Mouse (Mus musculus) liver, adult (tissue): Measurements from ENCODE around the gene Ppp2r1b.

Source experiments
- GATA4 ChIP-seq: IDR thresholded peaks from 2 replicates; pipeline ENCODE4 v1.6.1; 2014; ENCODE audit warnings: mild to moderate bottlenecking, low read length; ENCODE audit not compliant: insufficient replicate concordance

Ppp2r1b gene

DNA sequence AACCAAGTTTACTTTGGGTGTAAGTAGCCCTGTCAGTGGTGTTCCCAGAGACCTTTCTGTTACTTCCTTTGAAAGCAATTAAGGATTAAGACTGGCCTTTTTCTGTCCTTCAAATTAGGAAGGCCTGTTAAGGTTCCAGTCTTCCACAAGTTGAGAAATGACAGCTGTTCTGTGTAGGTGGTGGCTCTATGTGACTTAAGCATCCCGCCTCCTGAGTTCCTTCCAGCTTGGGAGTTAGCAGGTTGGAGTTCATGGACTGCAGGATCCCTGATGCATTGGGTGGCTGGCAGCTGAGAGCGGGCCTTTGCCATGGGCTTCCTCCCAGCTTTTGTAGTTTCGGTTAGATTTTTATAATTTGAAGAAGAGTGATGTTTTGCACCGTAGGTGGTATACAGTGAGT, 30.4 kb downstream of the Ppp2r1b start:
- no peak for TF ChIP-seq GATA4

DNA sequence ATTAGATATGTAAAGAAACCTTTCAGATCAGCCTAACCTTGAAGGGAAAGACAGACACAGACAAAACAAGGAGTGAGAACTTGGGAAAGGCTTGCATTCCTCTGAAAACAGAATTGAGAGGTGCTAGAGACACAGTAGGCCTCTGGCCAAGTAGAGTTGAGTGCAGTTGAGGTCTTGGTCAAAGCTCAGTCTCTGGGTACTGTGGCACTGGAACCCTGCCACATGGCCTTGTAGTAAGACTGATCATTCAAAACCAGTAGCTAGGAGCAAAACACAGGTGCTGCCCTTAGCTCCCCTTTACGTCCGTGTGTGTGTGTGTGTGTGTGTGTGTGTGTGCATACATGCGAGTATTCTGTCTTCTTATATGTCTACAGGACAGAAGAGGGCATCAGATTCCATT, 31.2 kb downstream of the Ppp2r1b start:
- TF ChIP-seq GATA4 = no peak

DNA sequence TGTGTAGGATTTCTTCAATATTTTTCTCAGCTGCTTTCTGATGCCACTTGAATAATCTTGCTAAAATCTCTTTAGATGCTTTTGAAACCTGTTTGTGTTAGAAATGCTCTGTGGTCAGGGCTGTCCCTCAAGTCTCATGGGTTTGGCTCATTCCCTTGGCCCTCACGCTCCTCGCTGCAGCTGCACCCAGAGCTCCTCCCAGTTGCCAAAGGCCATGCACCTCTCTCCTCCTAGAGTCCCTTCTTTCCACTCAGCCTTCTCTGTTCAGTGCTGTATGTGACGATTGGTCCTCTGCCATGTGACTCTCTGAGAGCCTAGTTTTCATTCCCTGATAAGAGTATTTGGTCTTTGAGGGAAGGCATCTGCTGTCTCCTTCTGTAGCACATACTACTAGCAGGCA, 32.3 kb downstream of the Ppp2r1b start:
- TF ChIP-seq GATA4 = no peak

DNA sequence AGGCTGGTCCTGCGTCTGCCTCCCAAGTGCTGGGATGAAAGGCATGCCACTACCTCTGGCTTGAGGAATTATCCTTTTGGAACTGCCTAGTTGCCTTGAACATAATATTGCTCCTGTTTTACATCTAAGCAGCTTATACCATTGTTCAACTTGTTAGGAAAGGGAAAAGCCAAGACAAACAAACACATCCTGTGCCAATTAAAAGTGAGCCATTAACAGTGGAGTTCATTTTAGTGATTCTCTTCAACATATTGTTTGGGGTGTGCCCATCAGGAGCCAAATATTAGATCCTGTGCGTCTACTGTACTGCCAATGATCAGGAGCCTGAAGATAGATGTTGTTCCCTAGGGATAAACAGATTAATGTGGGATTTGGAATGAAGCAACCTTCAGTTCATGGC, 37.1 kb downstream of the Ppp2r1b start:
- TF ChIP-seq GATA4 = no peak

DNA sequence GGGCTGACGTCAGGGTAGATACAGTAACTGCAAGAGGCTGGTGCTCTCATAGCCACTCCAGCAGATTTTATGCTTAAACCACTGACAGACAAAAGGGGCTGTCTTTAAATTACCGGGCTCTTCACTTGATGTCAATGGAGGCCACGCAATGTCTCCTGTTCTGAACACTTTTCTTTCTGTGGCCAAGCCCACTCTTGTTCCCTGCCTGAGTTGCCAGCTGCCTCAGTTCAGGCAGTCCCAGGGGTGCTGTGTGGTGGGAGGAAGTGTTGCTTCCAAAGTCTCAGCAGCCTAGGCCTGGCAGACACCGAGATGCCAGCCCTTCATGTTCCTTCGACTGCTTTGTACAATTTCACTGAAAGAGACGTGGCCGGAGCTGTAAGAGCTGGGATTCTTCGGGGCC, 39.0 kb downstream of the Ppp2r1b start:
- no peak for TF ChIP-seq GATA4

DNA sequence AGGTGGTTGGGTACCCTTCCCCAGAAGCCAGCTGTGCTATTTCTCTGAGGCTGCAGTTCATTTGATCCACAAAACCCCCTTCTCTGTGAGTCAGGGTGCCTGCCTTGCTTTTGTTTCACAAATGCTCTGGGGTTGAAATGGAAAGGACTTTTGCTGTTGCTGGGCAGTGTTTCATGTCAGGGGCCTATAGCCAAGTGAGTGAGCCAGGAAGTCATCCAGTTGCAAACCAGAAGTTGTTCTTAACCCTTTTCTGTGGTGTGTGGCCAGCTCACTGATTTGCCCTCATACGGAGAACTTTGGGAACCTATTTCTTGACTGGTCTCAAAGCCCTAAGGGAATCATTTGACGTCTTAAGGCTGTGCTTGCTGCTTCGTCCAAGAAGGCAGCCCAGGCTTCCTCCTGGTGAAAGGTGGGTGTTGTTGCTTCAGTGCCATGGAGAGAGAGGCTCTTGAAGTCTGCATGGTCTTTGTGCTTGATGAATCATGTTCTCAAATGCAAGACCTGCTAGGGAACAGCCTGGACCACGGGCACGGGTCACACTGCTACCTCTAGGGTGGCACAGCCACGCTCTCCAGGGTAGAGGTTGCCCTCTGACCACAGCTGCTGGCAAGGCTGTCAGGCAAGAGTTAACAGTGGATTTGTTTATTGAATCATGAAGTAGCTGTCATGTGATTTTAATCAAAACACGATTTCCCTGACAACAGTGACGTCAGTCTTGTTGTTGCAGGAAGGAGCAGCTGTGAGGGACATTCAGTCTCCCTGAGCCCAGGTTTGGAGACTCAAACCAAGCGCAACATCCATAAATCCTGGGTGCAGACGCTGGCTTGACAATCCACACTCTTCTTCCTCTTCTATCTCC, 39.9 kb downstream of the Ppp2r1b start:
- TF ChIP-seq GATA4 = no peak

DNA sequence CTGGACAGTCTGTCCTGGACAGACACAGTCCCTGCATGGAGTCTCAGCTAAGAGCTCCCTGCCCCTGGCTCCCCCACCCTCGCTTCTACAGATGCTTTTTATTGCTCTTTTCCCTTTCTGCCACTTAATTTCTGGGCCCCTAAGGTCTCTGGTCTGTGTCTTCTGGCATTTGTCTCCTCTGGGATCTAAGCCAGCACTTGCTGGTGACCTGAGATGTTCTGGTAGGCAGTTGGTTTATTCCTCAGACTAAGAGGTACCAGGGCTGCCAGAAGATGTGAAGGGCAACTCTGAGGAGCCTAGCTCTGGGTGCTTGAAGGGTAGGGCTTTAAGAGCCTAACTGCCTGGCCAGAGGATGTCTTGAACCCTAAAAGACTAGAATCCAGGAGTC, 40.5 kb downstream of the Ppp2r1b start:
- no peak for TF ChIP-seq GATA4

DNA sequence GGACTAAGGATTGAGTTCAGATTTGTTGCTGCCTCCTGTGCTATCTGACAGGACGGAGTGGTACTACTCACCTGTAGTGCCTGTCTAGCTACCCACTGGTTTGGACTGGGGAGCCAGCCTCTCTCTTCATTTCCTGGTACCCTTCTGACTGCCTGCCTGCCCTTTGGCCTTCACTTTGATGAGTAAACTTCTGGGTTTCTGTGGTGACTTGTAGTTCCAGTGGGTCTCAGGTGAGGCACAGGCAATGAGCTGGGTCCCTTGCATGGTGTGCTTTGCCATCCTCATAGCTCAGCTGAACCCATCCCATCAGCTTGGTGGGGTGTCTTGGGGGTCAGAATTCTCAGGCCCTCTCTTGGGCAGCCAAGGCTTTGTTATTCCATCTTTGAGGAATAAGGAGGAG, 41.8 kb downstream of the Ppp2r1b start:
- no peak for TF ChIP-seq GATA4

DNA sequence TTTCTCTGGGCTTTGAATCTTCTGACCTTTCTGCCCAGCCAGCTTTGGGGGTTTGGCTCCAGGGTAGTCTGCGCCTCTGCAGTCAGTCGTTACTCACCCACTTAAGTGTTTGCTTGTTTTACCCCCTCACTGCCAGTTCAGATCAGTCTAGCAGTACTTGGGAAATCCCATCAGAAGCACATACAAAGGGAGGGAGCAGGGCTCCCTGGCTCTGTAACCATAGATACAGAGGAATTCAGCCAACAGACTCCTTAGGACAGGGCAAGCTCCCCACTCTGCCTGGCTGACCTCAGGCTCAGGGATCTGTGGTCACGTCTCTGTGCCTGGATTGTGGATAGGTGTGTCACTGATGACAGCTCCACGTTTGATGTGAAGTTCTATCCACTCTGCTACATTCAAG, 42.2 kb downstream of the Ppp2r1b start:
- no peak for TF ChIP-seq GATA4

DNA sequence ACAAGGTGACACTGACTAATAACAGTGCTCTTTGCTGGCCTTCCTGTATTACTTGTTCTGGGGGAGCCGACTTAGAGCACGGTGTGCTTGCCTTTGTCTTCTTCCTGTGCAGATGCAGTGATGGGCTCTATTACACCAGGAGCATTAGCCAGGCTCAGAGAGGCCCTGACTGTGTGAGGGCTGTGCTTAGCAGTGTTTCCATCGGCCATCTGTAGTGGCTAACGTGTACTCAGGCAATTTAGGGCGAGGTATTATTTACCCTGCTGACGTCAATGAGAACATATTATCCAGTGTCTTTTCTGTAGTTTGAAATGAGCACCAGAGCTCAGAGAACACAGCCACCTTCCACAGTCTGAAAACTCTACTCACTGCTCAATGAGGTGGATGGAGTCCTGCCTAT, 44.1 kb downstream of the Ppp2r1b start:
- TF ChIP-seq GATA4 = no peak

DNA sequence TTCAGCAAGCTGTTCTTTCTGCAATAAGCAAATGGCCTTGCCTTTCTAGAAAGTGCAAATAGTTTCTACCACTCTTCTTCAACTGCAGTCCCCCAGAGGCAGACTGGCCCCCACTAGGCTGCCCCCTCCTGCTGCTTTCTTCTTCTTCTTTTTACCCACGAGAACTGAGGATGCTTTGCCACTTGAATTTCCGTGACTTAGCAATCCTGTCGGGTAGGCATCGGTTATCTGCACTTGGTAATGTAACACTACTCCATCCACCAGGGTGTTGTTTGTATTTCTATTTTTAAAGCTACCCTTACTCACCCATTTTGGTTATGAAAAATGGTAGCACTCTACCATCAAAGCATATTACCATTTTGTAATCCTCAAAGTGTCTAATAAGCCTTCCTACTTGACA, 44.9 kb downstream of the Ppp2r1b start:
- TF ChIP-seq GATA4 = no peak

DNA sequence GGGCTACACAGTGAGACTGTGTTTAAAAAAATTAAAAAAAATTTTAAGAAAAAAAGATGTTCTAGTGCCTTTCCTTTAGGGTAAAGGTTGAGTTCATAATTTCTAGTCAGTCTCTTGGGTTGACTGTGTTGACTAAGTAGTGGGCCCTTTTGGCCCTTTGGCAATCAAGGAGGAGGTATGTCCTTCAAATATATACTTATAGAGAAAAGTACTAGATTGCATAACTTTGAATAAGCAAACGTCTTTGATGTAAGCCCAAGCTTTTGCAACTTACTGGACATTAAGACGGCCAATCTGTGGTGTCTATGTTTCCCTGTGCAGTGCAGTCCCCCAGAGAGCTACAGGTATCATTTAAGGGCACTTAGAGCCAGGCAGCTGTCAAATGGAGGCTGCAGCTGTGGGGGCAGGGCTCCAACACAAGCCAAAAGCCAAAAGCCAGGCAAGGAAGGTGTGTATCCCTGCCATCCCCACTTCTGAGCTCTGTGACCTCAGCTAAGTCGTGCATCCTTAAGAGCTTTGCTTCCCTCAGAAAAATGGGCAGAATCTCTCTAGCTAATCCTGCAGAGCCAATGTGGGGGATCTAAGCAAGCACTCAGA, 45.5 kb downstream of the Ppp2r1b start:
- no peak for TF ChIP-seq GATA4

DNA sequence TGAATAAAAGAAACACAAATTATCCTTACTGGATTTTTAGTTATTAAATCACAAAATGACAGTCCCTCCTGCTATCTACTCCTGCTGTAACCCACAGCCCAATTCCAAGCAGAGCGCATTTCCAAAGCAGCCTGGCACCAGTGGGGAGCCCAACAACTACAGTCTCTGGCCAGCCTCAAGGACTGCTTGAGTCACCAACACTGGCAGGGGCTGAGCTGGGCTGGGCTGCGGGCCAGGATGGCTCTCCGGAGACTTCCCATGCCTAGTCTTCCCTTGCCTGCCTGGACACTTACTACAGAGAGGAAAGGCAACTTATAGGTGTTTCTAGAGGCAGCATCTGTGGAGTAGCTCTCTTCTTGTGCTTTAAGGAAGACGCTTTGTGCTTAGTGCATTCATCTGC, 48.6 kb downstream of the Ppp2r1b start:
- TF ChIP-seq GATA4 = no peak

DNA sequence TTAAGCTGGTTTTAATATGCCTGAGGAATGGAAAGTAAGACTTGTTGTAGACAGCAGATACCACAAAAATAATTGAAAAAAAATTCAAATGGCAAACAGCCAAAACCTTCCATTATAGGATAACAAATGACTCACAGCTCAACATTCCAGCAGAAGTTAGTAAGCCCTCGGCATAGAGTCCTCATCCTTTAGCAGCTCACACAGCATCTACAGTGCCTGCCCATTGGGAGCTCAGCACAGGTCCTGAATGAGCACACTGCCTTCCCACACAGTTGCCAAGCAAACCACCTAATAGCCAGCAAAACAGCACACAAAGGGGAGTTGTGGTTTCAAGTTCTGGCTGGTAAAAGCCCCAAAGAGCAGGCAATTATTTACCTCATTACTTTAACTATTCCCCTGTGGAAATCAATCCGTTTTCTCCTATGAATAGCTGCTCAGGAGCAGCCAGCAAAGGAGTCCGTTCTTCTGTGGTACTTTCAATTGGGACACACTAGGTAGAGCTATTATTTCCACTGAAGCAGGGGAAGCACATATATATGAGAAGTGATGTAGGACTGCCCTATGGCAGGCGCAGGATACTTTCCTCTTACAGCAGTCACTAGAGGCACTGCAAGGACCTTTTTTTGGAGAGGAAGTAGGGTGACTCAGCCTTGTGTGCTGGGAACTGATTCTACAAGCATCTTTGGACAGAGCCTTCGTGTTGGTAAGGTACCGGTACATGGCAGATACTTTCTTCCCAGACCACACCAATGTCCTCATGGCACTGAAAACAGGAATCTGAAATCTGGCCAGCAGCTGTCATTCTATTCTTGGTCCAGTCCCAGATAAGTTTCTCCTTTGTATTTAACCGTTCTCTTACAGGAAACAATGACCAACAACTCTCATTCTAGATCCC, 55.2 kb downstream of the Ppp2r1b start:
- no peak for TF ChIP-seq GATA4

DNA sequence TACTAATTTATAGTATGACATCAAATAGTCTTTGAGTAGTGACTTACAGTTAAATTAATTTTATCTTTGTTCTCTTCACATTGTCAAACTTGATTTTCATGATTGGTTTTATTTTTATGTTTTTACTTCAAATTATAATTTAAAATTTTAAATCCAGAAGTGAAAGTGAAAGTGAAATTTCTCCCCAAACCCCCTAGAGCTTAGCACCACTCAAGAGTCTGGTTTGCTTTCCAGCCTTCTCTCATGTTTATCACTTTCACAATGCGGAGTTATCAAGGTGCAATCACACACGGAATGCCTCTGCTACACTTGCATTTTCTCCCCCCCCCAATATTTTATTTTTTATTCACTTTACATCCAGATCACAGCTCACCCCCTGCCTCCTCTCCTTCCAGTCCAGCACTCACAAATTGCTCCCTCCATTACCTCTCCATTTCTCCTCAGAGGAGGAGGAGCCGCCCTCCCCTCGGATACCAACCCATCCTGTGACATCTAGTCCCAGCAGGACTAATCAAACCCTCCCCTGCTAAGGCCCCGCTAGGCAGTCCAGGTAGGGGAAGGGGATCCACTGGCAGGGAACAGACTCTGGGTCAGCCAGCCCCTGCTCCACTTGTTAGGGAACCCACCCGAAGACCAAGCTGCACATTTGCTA, 59.2 kb downstream of the Ppp2r1b start:
- TF ChIP-seq GATA4 = no peak

DNA sequence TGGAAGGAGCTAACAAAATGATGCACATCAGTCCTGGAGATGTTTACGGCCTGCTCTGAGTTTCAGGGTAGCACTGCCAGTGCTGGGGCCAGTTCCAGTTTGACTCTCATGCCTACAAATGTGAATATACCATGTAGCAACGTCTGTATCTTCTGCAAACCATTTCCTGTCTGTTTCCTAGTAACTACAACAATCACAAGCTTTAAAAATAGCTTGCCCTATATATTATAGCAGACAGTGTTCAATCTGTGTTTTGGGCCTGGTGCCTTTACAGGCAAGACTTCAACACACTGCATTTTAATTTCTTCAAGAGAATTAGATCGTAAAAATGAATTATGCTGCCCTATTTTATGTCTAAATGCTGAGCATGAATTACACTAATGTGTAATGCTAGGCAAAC, 60.2 kb downstream of the Ppp2r1b start:
- no peak for TF ChIP-seq GATA4
